Mouse (Mus musculus) right cerebral cortex, adult 18-20 months (tissue): ENCODE measurements around the gene Tom1l2.

Experiments used
- DNase-seq: peaks from one replicate; pipeline ENCODE4 v3.0.0; 2022; ENCODE audit warnings: mixed read lengths

Gene Tom1l2

GRCm38 (mm10) chr11:60225874-60226273 is 126.8 kb downstream of the Tom1l2 start:
- no peak for DNase-seq

- DNase-seq: no peak
These were observed 128.0 kb downstream of the Tom1l2 start for GRCm38 (mm10) chr11:60224676-60225075.

- DNase-seq: peak; percentile 72
These were observed 130.1 kb downstream of the Tom1l2 start, which contains the start of gene Srebf1 for GRCm38 (mm10) chr11:60222469-60223236. TSS of gene Srebf1 (minus strand) at chr11:60222581.

- DNase-seq: no peak
These were observed 130.6 kb downstream of the Tom1l2 start for GRCm38 (mm10) chr11:60222085-60222468.

- DNase-seq: no peak
These were observed 131.3 kb downstream of the Tom1l2 start for GRCm38 (mm10) chr11:60221425-60221824.

GRCm38 (mm10) chr11:60220291-60220804 is 132.4 kb downstream of the Tom1l2 start:
- DNase-seq: peak; percentile 87

- no peak for DNase-seq
These were observed 133.1 kb downstream of the Tom1l2 start for GRCm38 (mm10) chr11:60219609-60220008.

GRCm38 (mm10) chr11:60217467-60217866 is 135.2 kb downstream of the Tom1l2 start:
- DNase-seq: no peak

GRCm38 (mm10) chr11:60216671-60217070 is 136.0 kb downstream of the Tom1l2 start:
- DNase-seq: no peak

- DNase-seq: no peak
These were observed 139.4 kb downstream of the Tom1l2 start for GRCm38 (mm10) chr11:60213266-60213665.

GRCm38 (mm10) chr11:60211761-60212160 is 140.9 kb downstream of the Tom1l2 start:
- DNase-seq: no peak

- DNase-seq: no peak
These were observed 141.6 kb downstream of the Tom1l2 start for GRCm38 (mm10) chr11:60211152-60211551.

- peak; percentile 90 for DNase-seq
These were observed 142.4 kb downstream of the Tom1l2 start for GRCm38 (mm10) chr11:60210305-60210724.

- DNase-seq: no peak
These were observed 142.8 kb downstream of the Tom1l2 start for GRCm38 (mm10) chr11:60209933-60210249.

GRCm38 (mm10) chr11:60209217-60209932 is 143.3 kb downstream of the Tom1l2 start:
- peak; percentile 82 for DNase-seq

GRCm38 (mm10) chr11:60208712-60209111 is 144.0 kb downstream of the Tom1l2 start:
- DNase-seq: no peak

- DNase-seq: no peak
These were observed 144.5 kb downstream of the Tom1l2 start for GRCm38 (mm10) chr11:60208201-60208600.

- DNase-seq: no peak
These were observed 146.5 kb downstream of the Tom1l2 start for GRCm38 (mm10) chr11:60206207-60206606.

GRCm38 (mm10) chr11:60205026-60205425 is 147.7 kb downstream of the Tom1l2 start:
- DNase-seq: no peak

GRCm38 (mm10) chr11:60202710-60203638 is 149.7 kb downstream of the Tom1l2 start:
- DNase-seq: no peak

- no peak for DNase-seq
These were observed 152.3 kb downstream of the Tom1l2 start for GRCm38 (mm10) chr11:60200384-60200783.

- DNase-seq: peak; percentile 91
These were observed 153.0 kb downstream of the Tom1l2 start for GRCm38 (mm10) chr11:60199702-60200184.

- no peak for DNase-seq
These were observed 154.1 kb downstream of the Tom1l2 start for GRCm38 (mm10) chr11:60198651-60199050.
